Mouse (Mus musculus) neural tube, embryonic 13.5 days (tissue): ENCODE measurements around the gene Snd1. TPM values are rescaled to one million over a fixed set of nuclear protein-coding genes. Genes with fewer than 3 reads are reported as not detected.

ENCODE experiments used
- ATAC-seq: fragments of 200-750 bp; cut with Nextera tagmentation; 2 replicates; pipeline ENCODE4 v1.8.0; 2017; ENCODE audit warnings: low read depth, mild to moderate bottlenecking, moderate TSS enrichment, moderate library complexity
- H3K27ac ChIP-seq: fragments of 300-500 bp; sonication (generic); replicated peaks from 2 replicates; pipeline ENCODE4 v1.5.1; 2015; ENCODE audit warnings: moderate library complexity, mild to moderate bottlenecking, inconsistent platforms
- H3K27me3 ChIP-seq: fragments of 300-500 bp; sonication (generic); 2 replicates; pipeline ENCODE4 v1.6.1; 2015; ENCODE audit warnings: mild to moderate bottlenecking, inconsistent platforms
- H3K36me3 ChIP-seq: fragments of 300-500 bp; sonication (generic); 2 replicates; pipeline ENCODE4 v1.6.1; 2015; ENCODE audit warnings: mild to moderate bottlenecking, inconsistent platforms
- H3K4me1 ChIP-seq: fragments of 300-500 bp; sonication (generic); replicated peaks from 2 replicates; pipeline ENCODE4 v1.6.1; 2015; ENCODE audit warnings: inconsistent platforms
- H3K4me2 ChIP-seq: fragments of 300-500 bp; sonication (generic); 2 replicates; pipeline ENCODE4 v1.6.1; 2015; ENCODE audit warnings: inconsistent platforms, mild to moderate bottlenecking, moderate library complexity
- H3K4me3 ChIP-seq: fragments of 300-500 bp; sonication (generic); 2 replicates; pipeline ENCODE4 v1.5.1; 2015; ENCODE audit warnings: mild to moderate bottlenecking, inconsistent platforms
- H3K9ac ChIP-seq: fragments of 300-500 bp; sonication (generic); 2 replicates; pipeline ENCODE4 v1.6.1; 2015; ENCODE audit warnings: moderate library complexity, mild to moderate bottlenecking, inconsistent platforms
- H3K9me3 ChIP-seq: fragments of 300-500 bp; sonication (generic); 2 replicates; pipeline ENCODE4 v1.6.1; 2016; ENCODE audit warnings: inconsistent platforms
- WGBS: fragments of 180-500 bp; shearing (Covaris S2); methylation state at CpG from one replicate; pipeline ENCODE4 v1.1.7; 2015; 5-methylcytosine and 5-hydroxymethylcytosine counted together
- polyA plus RNA-seq: library from polyadenylated mRNA; unstranded; fragments of >200 nt; fragmentation: Nextera tagmentation; extraction: Ambion mirVana; gene quantifications from 2 replicates; pipeline ENCODE4 v1.2.1, GENCODE M21; 2015

Gene Snd1
- polyA plus RNA-seq, 1 experiment from 2014 or later, result 77.5 TPM

DNA sequence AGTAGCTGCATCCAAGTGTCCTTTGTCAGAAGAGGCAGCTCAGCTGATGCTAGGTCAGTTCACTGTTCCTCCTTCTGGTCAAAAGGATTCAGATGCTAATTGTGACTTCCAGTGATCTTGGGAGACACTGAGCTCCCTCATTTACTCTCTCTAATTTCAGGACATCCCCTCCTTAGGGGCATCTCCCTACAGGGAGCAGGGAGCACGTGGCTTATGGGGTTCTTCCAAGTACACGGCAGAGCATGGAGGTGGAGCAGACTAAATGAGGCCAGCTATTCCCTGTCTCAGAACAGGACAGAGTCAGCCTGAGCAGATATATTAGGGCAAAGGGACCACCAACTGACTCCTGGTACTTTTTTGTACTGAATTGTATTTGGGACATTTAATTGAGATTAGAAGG lies 385.5 kb downstream of the Snd1 start:
- ATAC-seq, result no peak
- Histone ChIP-seq H3K9me3 (no peaks in the 10 kb centered on the region), H3K36me3 (no peaks in the 10 kb centered on the region), H3K4me1 (peaks cover 50% of the 10 kb centered on the region), H3K4me2 (no peak overlapping the region), H3K27me3 (no peaks in the 10 kb centered on the region; the same call in 1 of the 2 replicates), H3K4me3 (no peak overlapping the region), H3K9ac (no peak overlapping the region), H3K27ac (no peak overlapping the region)
- WGBS, result 22% methylated on average over 2 of the region's 2 CpGs

DNA sequence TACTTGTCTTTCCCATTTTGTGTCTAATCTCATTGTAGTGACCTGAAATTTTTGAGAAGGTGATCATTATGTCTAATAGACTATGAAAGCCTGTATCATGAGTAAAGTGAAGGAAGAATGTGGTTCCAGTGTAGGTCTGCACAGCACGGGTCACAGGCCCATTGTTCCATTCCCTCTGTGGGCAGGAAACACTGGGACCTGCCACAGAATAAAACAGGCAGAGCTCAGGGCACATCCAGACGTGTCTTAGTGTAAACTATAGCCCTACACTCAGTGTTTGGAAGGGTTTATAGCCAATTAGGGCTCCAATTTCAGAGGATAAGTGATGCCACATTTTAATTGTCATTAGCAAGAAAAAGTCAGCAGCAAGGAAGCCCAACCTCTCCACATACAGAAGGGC lies 386.0 kb downstream of the Snd1 start:
- Histone ChIP-seq H3K9ac (no peak overlapping the region), H3K27me3 (no peaks in the 10 kb centered on the region; the same call in 1 of the 2 replicates), H3K4me3 (no peak overlapping the region), H3K9me3 (no peaks in the 10 kb centered on the region), H3K4me1 (peaks cover 52% of the 10 kb centered on the region), H3K27ac (no peak overlapping the region), H3K36me3 (no peaks in the 10 kb centered on the region), H3K4me2 (no peak overlapping the region)
- 14% methylated on average over 2 of the region's 2 CpGs for WGBS
- ATAC-seq, result no peak

DNA sequence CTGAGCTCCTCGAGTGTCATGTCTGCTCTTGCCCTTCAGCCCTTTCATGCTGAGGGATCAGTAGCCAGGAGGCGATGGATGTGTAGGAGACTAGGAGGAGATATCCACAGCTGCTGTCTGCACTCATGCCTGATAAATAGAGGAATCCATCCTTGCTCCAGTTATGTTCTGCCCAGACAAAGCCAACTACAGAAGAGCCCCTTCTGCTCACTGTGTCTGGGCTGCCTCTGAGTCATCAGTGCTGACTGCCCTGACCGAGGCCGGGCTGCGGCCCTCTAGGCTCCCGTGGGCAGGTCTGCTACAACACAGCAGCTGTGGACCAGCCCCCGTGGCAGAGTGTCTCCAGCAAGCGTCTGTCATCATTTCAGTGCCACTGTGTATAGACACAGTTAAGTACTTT lies 387.4 kb downstream of the Snd1 start:
- Histone ChIP-seq H3K36me3 (no peaks in the 10 kb centered on the region), H3K9me3 (no peaks in the 10 kb centered on the region), H3K4me2 (no peak overlapping the region), H3K4me1 (peaks cover 53% of the 10 kb centered on the region), H3K9ac (no peak overlapping the region), H3K27ac (no peak overlapping the region), H3K4me3 (no peak overlapping the region), H3K27me3 (peaks cover 6% of the 10 kb centered on the region; the same call in 1 of the 2 replicates)
- no peak for ATAC-seq
- WGBS, result 75% methylated on average over 8 of the region's 8 CpGs

DNA sequence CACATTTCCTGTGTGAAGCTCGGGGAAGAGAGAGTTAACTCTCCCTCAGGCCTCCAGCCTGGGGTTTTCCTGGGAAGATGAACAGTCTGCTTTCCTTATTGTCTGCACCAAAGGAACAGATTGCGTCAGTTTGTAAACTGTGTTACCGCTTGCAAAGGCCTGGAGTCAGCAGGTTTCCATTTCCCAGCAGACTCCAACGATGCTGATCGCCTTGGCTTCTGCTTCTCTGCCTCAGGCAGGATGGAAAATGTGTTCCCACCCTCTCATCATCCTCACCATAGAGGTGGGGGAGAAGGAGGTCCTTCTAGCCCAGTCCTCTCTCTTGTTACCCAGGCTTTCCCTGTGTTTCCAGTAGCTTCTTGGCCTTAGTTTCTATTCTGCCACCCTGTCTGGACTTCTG lies 389.7 kb downstream of the Snd1 start:
- 0 out of 2 replicates have a peak overlapping the region, but pooled peaks have one; percentile 27 for H3K4me2 ChIP-seq
- H3K9me3 ChIP-seq, result no peaks in the 10 kb centered on the region

DNA sequence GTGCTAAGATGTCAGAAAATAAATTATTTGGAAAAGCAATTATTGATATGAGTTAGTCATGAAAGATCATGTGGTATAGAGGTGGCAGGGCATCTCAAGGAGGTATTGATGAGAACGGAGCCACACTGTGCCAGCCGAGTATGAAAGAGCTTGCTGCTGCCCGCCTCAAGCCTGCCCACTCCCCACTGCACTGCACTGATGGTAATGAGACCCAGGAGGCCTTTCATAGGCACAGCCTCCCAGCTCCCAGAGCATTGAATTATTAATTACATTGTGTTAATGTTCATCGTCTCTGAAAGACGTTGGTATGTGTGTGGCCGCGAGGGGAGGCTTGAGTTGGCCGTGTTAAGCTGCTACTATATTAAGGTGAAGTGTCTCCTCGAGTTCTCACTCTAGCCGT lies 390.2 kb downstream of the Snd1 start:
- peaks cover 6% of the 10 kb centered on the region; the same call in 1 of the 2 replicates for H3K27me3 ChIP-seq
- H3K27ac ChIP-seq, result peak overlapping the region; percentile 86
- H3K4me2 ChIP-seq, result 0 out of 2 replicates have a peak overlapping the region, but pooled peaks have one; percentile 27
- H3K36me3 ChIP-seq, result no peaks in the 10 kb centered on the region
- peak; percentile 85 for ATAC-seq
- H3K4me3 ChIP-seq, result no peak overlapping the region
- peaks cover 54% of the 10 kb centered on the region for H3K4me1 ChIP-seq
- no peaks in the 10 kb centered on the region for H3K9me3 ChIP-seq
- 25% methylated on average over 10 of the region's 10 CpGs for WGBS
- peak overlapping the region; percentile 28; the same call in 1 of the 2 replicates for H3K9ac ChIP-seq

More for the DNA sequence above, 389.7 kb downstream of the Snd1 start:
- 12% methylated on average over 5 of the region's 5 CpGs for WGBS
- Histone ChIP-seq H3K27me3 (peaks cover 6% of the 10 kb centered on the region; the same call in 1 of the 2 replicates), H3K9ac (peak overlapping the region; percentile 28; the same call in 1 of the 2 replicates), H3K4me1 (peaks cover 57% of the 10 kb centered on the region), H3K36me3 (no peaks in the 10 kb centered on the region), H3K27ac (peak overlapping the region; percentile 86), H3K4me3 (no peak overlapping the region)
- ATAC-seq, result peak; percentile 78

DNA sequence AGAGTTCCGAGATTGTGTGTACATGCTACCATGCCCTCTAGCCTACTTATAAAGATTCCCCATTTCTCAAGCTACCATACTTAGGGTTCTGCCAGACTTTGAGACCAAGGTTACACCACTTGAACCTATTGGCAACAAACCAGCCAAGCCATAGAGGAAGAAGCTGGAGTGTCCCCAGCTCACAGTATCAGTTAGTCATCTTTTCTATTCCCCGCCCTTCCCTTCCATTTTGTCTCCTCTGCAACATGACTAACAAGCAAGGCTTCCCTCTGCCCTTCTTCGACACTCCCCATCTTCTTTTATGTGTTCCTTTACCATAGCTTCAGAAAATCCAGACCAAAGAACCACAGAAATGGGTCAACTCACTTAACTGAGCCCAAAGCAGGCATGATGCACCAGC lies 391.3 kb downstream of the Snd1 start:
- Histone ChIP-seq H3K4me1 (peaks cover 43% of the 10 kb centered on the region), H3K27me3 (peaks cover 6% of the 10 kb centered on the region; the same call in 1 of the 2 replicates), H3K27ac (no peak overlapping the region), H3K4me3 (no peak overlapping the region), H3K36me3 (no peaks in the 10 kb centered on the region), H3K9me3 (no peaks in the 10 kb centered on the region; the same call in 1 of the 2 replicates), H3K9ac (no peak overlapping the region), H3K4me2 (no peak overlapping the region)
- WGBS, result 91% methylated on average over 3 of the region's 3 CpGs
- no peak for ATAC-seq

DNA sequence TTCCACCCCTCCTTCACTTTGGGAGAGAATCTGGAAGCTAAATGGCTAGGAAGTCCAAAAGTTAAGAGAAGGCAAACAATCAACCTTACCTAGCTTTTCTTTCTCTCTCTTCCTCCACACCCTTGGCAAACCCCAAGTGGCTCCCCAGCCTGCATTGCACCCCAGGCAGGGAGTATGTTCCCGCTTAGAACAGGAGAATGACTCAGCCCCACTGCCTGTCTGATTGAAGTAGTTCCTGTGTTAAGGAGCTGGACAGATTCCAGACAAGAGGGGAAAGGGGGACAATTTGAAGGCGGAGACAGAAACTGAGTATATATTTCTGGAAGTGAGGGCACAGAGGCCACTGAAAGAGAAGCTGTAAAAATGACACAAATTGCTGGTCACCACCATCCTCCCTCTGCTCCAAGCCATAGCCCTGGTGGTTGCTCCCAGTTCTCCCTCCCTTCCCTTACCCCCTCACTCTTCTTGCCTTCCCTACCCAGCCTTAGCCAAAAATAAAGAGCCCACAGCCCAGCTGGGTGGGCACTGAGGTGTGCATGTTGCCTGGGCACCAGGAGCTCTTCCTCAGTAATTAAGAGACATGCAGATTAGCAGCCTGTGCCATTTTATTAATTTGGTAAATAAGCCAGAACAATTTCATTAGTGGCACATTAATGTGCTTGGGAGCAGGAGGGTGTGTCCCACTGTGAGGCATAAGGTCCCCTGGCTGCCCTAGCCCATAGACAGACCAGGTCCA lies 392.7 kb downstream of the Snd1 start:
- peak; percentile 24; the same call in 1 of the 2 replicates for ATAC-seq

DNA sequence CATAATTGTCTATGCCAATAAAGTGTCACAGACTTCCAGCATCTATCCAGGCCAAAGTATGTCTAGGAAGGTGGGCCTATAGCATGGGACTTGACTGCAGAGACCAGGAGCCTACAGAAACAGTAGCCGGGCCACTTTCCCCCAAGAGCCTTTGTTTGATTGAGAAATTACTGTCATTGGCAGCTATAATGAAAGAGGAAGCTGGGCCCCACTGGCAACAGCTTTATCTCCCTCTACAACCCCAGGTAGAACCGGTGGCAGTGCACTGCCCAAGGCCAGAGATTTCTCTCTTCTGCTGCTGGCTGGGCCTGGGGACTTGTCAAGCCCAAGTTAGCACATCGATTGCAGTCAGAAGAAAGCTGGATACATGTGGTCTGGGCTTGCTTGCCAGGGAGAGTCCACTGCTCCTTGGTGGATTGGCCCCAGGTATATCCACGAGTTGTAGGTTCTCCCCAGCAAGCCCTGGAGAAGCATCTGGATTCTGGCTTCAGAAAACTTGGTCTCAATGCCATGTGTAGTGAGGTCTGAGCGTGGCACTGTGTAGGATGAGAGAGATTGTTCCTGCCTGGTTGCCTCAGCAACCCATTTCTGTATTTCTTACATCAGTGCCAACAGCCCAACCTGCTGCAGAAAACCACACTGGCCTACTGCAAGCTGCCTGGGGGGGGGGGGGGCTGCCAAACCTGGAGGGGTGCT lies 396.9 kb downstream of the Snd1 start:
- WGBS, result 83% methylated on average over 5 of the region's 5 CpGs
- no peak overlapping the region for H3K4me2 ChIP-seq
- no peak overlapping the region for H3K4me3 ChIP-seq
- H3K36me3 ChIP-seq, result no peaks in the 10 kb centered on the region
- H3K27me3 ChIP-seq, result peaks cover 3% of the 10 kb centered on the region; the same call in 1 of the 2 replicates
- no peak overlapping the region for H3K9ac ChIP-seq
- no peaks in the 10 kb centered on the region; the same call in 1 of the 2 replicates for H3K9me3 ChIP-seq
- ATAC-seq, result no peak
- H3K4me1 ChIP-seq, result peaks cover 58% of the 10 kb centered on the region
- no peak overlapping the region for H3K27ac ChIP-seq

More for the DNA sequence above, 392.7 kb downstream of the Snd1 start:
- no peak overlapping the region for H3K9ac ChIP-seq
- peaks cover 6% of the 10 kb centered on the region; the same call in 1 of the 2 replicates for H3K27me3 ChIP-seq
- no peaks in the 10 kb centered on the region; the same call in 1 of the 2 replicates for H3K9me3 ChIP-seq
- no peaks in the 10 kb centered on the region for H3K36me3 ChIP-seq
- H3K4me3 ChIP-seq, result no peak overlapping the region
- H3K4me2 ChIP-seq, result no peak overlapping the region
- H3K4me1 ChIP-seq, result peaks cover 43% of the 10 kb centered on the region
- 55% methylated on average over 2 of the region's 2 CpGs for WGBS
- H3K27ac ChIP-seq, result peak overlapping the region; percentile 20

DNA sequence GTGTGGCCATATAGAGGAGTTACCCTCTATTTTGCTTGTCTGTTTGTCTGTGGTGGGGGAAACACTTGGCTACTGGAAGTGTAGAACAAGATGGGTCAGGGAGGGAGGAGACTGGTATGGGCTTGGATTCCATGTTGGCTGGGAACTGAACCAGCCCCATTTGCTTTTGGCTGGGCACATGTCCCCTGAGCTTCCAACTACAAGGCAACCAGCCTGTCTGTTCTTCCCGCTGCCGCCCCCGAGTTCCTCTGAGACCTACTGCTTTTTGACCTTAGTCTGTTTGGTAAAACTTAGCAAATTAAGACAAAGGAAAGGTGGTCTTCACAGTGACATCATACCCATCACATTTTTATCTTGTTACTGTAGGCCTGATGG lies 397.5 kb downstream of the Snd1 start:
- H3K4me2 ChIP-seq, result no peak overlapping the region
- H3K4me3 ChIP-seq, result no peak overlapping the region
- WGBS, result 89% methylated on average over 3 of the region's 3 CpGs
- H3K27me3 ChIP-seq, result no peaks in the 10 kb centered on the region
- no peaks in the 10 kb centered on the region for H3K36me3 ChIP-seq
- no peaks in the 10 kb centered on the region; the same call in 1 of the 2 replicates for H3K9me3 ChIP-seq
- H3K27ac ChIP-seq, result no peak overlapping the region
- H3K4me1 ChIP-seq, result peaks cover 58% of the 10 kb centered on the region
- no peak for ATAC-seq
- H3K9ac ChIP-seq, result no peak overlapping the region

DNA sequence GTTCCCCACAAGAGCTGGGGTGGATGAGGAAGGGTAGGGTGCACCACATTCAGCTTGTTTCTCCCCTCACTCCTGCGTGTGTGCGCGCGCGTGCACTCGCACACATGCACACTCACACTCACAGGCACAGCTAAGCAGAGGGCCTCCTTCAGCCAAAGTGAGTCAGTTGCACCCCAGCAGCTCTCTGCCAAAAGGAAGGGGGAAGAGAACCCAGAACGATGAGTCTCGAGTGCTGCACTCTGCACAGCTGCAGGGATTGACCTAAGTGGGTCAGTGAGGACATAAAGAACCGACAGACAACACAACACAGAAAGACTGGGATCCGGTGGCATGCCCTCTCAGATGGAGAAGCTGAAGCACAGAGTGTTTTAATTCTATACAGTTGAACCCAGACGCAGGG lies 399.1 kb downstream of the Snd1 start:
- ATAC-seq, result no peak
- Histone ChIP-seq H3K4me1 (peaks cover 66% of the 10 kb centered on the region), H3K9ac (no peak overlapping the region), H3K4me2 (no peak overlapping the region), H3K27me3 (no peaks in the 10 kb centered on the region), H3K27ac (no peak overlapping the region), H3K9me3 (no peaks in the 10 kb centered on the region; the same call in 1 of the 2 replicates), H3K4me3 (no peak overlapping the region), H3K36me3 (no peaks in the 10 kb centered on the region)
- WGBS, result 65% methylated on average over 11 of the region's 11 CpGs

DNA sequence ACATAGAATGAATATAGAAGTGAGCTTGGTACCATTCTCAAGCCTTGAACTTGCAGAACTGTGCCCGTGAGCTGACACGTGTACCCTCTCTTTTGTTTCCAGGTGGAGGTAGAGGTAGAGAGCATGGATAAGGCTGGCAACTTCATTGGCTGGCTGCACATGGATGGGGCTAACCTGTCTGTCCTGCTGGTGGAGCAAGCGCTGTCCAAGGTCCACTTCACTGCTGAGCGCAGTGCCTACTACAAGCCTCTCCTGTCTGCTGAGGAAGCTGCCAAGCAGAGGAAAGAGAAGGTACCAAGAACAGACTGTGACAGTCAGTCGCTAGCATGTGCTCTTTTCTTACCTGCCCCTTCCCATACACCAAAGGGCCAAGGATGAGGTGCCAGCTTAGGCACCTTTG lies 399.8 kb downstream of the Snd1 start:
- H3K4me3 ChIP-seq, result no peak overlapping the region
- H3K27me3 ChIP-seq, result no peaks in the 10 kb centered on the region
- 91% methylated on average over 5 of the region's 5 CpGs for WGBS
- 0 out of 2 replicates have a peak, but pooled peaks have one; percentile 3 for ATAC-seq
- H3K9ac ChIP-seq, result no peak overlapping the region
- H3K4me1 ChIP-seq, result peaks cover 66% of the 10 kb centered on the region
- no peaks in the 10 kb centered on the region for H3K36me3 ChIP-seq
- H3K4me2 ChIP-seq, result no peak overlapping the region
- H3K27ac ChIP-seq, result no peak overlapping the region
- H3K9me3 ChIP-seq, result no peaks in the 10 kb centered on the region; the same call in 1 of the 2 replicates

DNA sequence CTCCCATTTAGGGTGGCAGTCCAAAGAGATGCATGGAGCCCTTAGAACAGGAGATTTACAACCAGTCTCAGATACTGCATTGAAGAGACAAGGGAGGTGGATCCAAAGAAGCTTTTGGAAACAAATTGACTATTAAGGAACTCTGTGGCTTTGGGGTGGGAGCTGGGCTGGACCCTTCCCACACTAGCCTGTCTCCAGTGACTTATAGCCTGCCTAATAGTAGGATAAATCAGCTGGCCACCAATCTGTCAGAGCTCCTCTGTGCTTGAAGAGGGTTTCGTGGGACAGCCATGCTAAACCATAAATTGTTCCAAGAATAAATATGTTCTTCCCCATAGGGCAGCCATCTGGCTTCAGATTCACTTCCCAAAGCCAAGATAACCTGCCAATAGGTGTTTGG lies 400.4 kb downstream of the Snd1 start:
- no peaks in the 10 kb centered on the region for H3K36me3 ChIP-seq
- H3K9me3 ChIP-seq, result no peaks in the 10 kb centered on the region; the same call in 1 of the 2 replicates
- WGBS, result 27% methylated on average over 1 of the region's 1 CpGs
- H3K4me3 ChIP-seq, result no peak overlapping the region
- no peak overlapping the region for H3K4me2 ChIP-seq
- no peak overlapping the region for H3K27ac ChIP-seq
- no peaks in the 10 kb centered on the region for H3K27me3 ChIP-seq
- ATAC-seq, result peak; percentile 60
- H3K9ac ChIP-seq, result no peak overlapping the region
- H3K4me1 ChIP-seq, result peaks cover 70% of the 10 kb centered on the region
